Mouse (Mus musculus) heart, postnatal 0 days (tissue): ENCODE data around the gene Nr2c2ap. TPM values are rescaled to one million over a fixed set of nuclear protein-coding genes. Genes with fewer than 3 reads are reported as not detected.
A peak's percentile ranks its signal among the peaks of the same experiment; 100 is the strongest.

Experiments
- ATAC-seq: fragments of 200-750 bp; cut with Nextera tagmentation; 2 replicates; pipeline ENCODE4 v1.8.0; 2017; ENCODE audit warnings: low read depth, moderate number of reproducible peaks, moderate library complexity; ENCODE audit not compliant: insufficient read depth
- DNase-seq: peaks from one replicate; pipeline ENCODE4 v3.0.0-alpha.2; 2016; ENCODE audit warnings: low spot score
- H3K27ac ChIP-seq: fragments of 300-500 bp; sonication (generic); 2 replicates; pipeline ENCODE4 v1.5.1; 2014; ENCODE audit warnings: low read depth, mild to moderate bottlenecking
- H3K27me3 ChIP-seq: fragments of 300-500 bp; sonication (generic); 2 replicates; pipeline ENCODE4 v1.6.1; 2014; ENCODE audit warnings: low read length, mixed read lengths; ENCODE audit not compliant: control insufficient read depth, insufficient read depth
- H3K36me3 ChIP-seq: fragments of 300-500 bp; sonication (generic); replicated peaks from 2 replicates; pipeline ENCODE4 v1.6.1; 2014; ENCODE audit warnings: low read length, mixed read lengths; ENCODE audit not compliant: control insufficient read depth, insufficient read depth
- H3K4me1 ChIP-seq: fragments of 300-500 bp; sonication (generic); 2 replicates; pipeline ENCODE4 v1.6.1; 2014; ENCODE audit warnings: antibody characterized with exemption; ENCODE audit not compliant: control insufficient read depth, insufficient read depth
- H3K4me2 ChIP-seq: fragments of 300-500 bp; sonication (generic); 2 replicates; pipeline ENCODE4 v1.6.1; 2014; ENCODE audit warnings: low read depth, mild to moderate bottlenecking, low read length, moderate library complexity
- H3K4me3 ChIP-seq: fragments of 300-500 bp; sonication (generic); 2 replicates; pipeline ENCODE4 v1.5.1; 2014; ENCODE audit warnings: low read depth, low read length
- H3K9ac ChIP-seq: fragments of 300-500 bp; sonication (generic); replicated peaks from 2 replicates; pipeline ENCODE4 v1.6.1; 2014; ENCODE audit warnings: low read depth, low read length, mixed read lengths
- H3K9me3 ChIP-seq: fragments of 300-500 bp; sonication (generic); replicated peaks from 2 replicates; pipeline ENCODE4 v1.6.1; 2016; ENCODE audit warnings: low read length; ENCODE audit not compliant: control insufficient read depth
- CTCF ChIP-seq: IDR thresholded peaks from 2 replicates; pipeline ENCODE4 v1.5.1; 2016; ENCODE audit warnings: antibody characterized with exemption, control low read depth, low read depth
- EP300 ChIP-seq: IDR thresholded peaks from 2 replicates; pipeline ENCODE4 v1.6.1; 2016; ENCODE audit warnings: antibody characterized with exemption, low read depth
- WGBS: fragments of 180-500 bp; shearing (Covaris S2); extraction: QIAGEN DNeasy Blood & Tissue Kit; methylation state at CpG from one replicate; pipeline ENCODE4 v1.1.7; 2014; 5-methylcytosine and 5-hydroxymethylcytosine counted together
- polyA plus RNA-seq: library from polyadenylated mRNA; unstranded; fragments of >200 nt; fragmentation: Nextera tagmentation; extraction: Ambion mirVana; gene quantifications from 2 replicates; pipeline ENCODE4 v1.2.1, GENCODE M21; 2015
- total RNA-seq: library from RNA; depleted of rRNA; stranded (reverse); fragments of >200 nt; gene quantifications from 2 replicates; pipeline ENCODE4 v1.2.3, GENCODE M21; 2014; ENCODE audit warnings: low replicate concordance

The Nr2c2ap gene
- total and polyA plus RNA-seq, 2 experiments from 2014 or later = 10.3 to 32.5 TPM

DNA sequence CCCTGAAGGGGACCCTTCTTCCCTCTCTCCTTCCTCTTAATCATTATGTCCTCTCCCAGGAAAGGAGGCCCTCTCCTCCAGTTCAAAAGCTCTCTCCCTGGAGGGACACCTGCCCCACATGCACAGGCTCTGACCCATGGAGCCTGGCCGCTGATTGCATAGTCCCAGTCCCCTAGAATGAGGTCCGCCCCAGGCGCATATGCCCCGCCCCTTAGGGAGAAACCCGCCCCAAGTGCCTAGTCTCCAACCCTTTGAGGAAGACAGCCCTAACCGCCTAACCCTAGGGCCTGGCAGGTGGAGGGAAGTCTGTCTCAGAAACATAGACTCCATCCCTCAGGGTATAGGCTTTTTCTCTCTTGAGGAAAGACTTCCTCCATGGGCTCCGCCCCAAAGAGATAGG lies 43.9 kb upstream of the Nr2c2ap start:
- no peaks in the 10 kb centered on the region for H3K36me3 ChIP-seq
- H3K9me3 ChIP-seq = no peaks in the 10 kb centered on the region
- DNase-seq = no peak

GRCm38 (mm10) chr8:70087836-70088650 lies 43.1 kb upstream of the Nr2c2ap start:
- TF ChIP-seq EP300 (no peak), CTCF (peak; percentile 83)
- peak; percentile 33 for DNase-seq
- Histone ChIP-seq H3K9ac (no peak overlapping the region), H3K36me3 (no peaks in the 10 kb centered on the region), H3K4me2 (peak overlapping the region; percentile 41), H3K4me1 (peaks cover 10% of the 10 kb centered on the region; the same call in 1 of the 2 replicates), H3K27me3 (peaks cover 87% of the 10 kb centered on the region), H3K27ac (no peak overlapping the region), H3K9me3 (no peaks in the 10 kb centered on the region), H3K4me3 (peak overlapping the region; percentile 26; the same call in 1 of the 2 replicates)
- peak; percentile 62 for ATAC-seq
- 5% methylated on average over 56 of the region's 56 CpGs for WGBS

More for the DNA sequence above, 43.9 kb upstream of the Nr2c2ap start:
- Histone ChIP-seq H3K4me2 (no peak overlapping the region), H3K4me1 (peaks cover 10% of the 10 kb centered on the region; the same call in 1 of the 2 replicates), H3K27ac (no peak overlapping the region), H3K27me3 (peaks cover 95% of the 10 kb centered on the region), H3K9ac (no peak overlapping the region), H3K4me3 (no peak overlapping the region)
- no peak for ATAC-seq
- TF ChIP-seq CTCF (no peak), EP300 (no peak)
- WGBS = 10% methylated on average over 7 of the region's 7 CpGs

DNA sequence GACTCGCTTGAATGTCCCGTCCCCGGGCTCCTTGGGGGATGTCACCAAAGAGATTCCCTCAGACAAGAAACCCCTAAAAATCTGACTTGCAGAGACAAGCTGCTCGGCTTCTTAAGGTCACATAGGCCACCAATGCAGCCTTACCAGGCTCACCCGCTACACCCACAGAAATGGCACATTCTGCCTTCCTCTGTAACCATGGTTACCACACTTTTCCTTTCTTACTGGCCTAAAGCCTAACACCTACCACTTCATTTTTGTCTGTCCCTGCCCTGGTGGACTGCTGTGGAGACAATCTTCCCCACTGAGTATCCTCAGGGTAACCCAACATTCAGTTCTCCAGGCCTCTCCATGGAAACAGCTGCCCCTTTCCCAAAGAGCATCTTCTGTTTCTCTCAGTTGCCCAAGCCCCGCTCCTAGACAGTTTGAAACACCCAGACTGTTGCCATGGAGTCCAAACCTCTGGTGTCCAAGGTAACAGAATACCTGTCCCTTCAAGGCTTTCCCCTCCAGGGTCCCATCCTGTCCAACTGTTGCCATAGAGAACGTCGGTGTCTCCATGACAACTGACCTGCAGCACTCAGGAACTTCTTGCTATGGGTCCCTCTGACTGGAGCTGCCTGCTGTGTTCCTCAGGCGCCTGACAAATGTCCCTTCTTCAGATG lies 41.7 kb upstream of the Nr2c2ap start:
- no peak overlapping the region for H3K4me2 ChIP-seq
- no peaks in the 10 kb centered on the region for H3K4me1 ChIP-seq
- ATAC-seq (no peak), DNase-seq (no peak)
- peaks cover 79% of the 10 kb centered on the region for H3K27me3 ChIP-seq
- no peak overlapping the region for H3K4me3 ChIP-seq
- H3K27ac ChIP-seq = no peak overlapping the region
- no peaks in the 10 kb centered on the region for H3K36me3 ChIP-seq
- TF ChIP-seq CTCF = no peak
- no peak for TF ChIP-seq EP300
- H3K9ac ChIP-seq = no peak overlapping the region
- H3K9me3 ChIP-seq = no peaks in the 10 kb centered on the region
- WGBS = 60% methylated on average over 9 of the region's 9 CpGs

GRCm38 (mm10) chr8:70092786-70093185 lies 38.3 kb upstream of the Nr2c2ap start:
- Histone ChIP-seq H3K4me1 (no peaks in the 10 kb centered on the region), H3K36me3 (no peaks in the 10 kb centered on the region), H3K27ac (no peak overlapping the region), H3K4me2 (no peak overlapping the region), H3K9ac (no peak overlapping the region), H3K4me3 (no peak overlapping the region), H3K27me3 (peaks cover 54% of the 10 kb centered on the region), H3K9me3 (0 out of 2 replicates have a peak, but pooled peaks cover 1% of the 10 kb centered on the region)
- ATAC-seq (no peak), DNase-seq (no peak)
- TF ChIP-seq CTCF (no peak), EP300 (no peak)
- WGBS = 52% methylated on average over 8 of the region's 8 CpGs

- Histone ChIP-seq H3K4me1 (no peaks in the 10 kb centered on the region), H3K9ac (no peak overlapping the region), H3K4me2 (no peak overlapping the region), H3K4me3 (no peak overlapping the region), H3K27ac (no peak overlapping the region), H3K9me3 (0 out of 2 replicates have a peak, but pooled peaks cover 3% of the 10 kb centered on the region), H3K36me3 (no peaks in the 10 kb centered on the region), H3K27me3 (peaks cover 9% of the 10 kb centered on the region; the same call in 1 of the 2 replicates)
- ATAC-seq (no peak), DNase-seq (no peak)
- TF ChIP-seq EP300 = no peak
- WGBS = 64% methylated on average over 8 of the region's 8 CpGs
Measured at GRCm38 (mm10) chr8:70099276-70099675, 31.9 kb upstream of the Nr2c2ap start.
